Mouse (Mus musculus) T-helper 17 cell (primary cell): ENCODE data around the gene Irf2bpl.

Experiments used
- in situ Hi-C, 2 experiments: fragments of 300-600 bp; cut with MboI, MseI; formaldehyde crosslinking; loops; 1 replicate in 1 of 2; 2 replicates in 1 of 2; pipeline ENCODE4 v1.15.1; 2025; ENCODE audit warnings: high pct_unique_total_duplicates in 2 of 2

Gene Irf2bpl

GRCm38 (mm10) chr12:86884197-86885058, at the start of gene Irf2bpl:
Irf2bpl (minus strand) TSS chr12:86884798.
- in situ Hi-C loops: loop anchor here in 1 of 2 experiments (5.0 kb wide), 1 partner anchor 47 kb away; no protein-coding TSS in a partner anchor

- in situ Hi-C loops: loop anchor here in 1 of 2 experiments (5.0 kb wide), 1 partner anchor 140 kb away; no protein-coding TSS in a partner anchor
Measured at GRCm38 (mm10) chr12:86932575-86932952, 48.0 kb upstream of the Irf2bpl start.

- in situ Hi-C loops: loop anchor here in 1 of 2 experiments (5.0 kb wide), 1 partner anchor 140 kb away; no protein-coding TSS in a partner anchor
Measured at GRCm38 (mm10) chr12:86931919-86932574, 47.4 kb upstream of the Irf2bpl start.

GRCm38 (mm10) chr12:86930934-86931729, 46.5 kb upstream of the Irf2bpl start:
- in situ Hi-C loops: loop anchor here in 1 of 2 experiments (5.0 kb wide), 1 partner anchor 139 kb away; no protein-coding TSS in a partner anchor

GRCm38 (mm10) chr12:86923837-86924236, 39.2 kb upstream of the Irf2bpl start:
- in situ Hi-C loops: loop anchor here in 1 of 2 experiments (25.0 kb wide), 1 partner anchor 1462 kb away; the partner anchor contains the start of gene Fos

- in situ Hi-C loops: loop anchor here in 1 of 2 experiments (25.0 kb wide), 1 partner anchor 1457 kb away; the partner anchor contains the start of gene Fos
Measured at GRCm38 (mm10) chr12:86918983-86919722, 34.6 kb upstream of the Irf2bpl start.

GRCm38 (mm10) chr12:86918361-86918967, 33.9 kb upstream of the Irf2bpl start:
- in situ Hi-C loops: loop anchor here in 1 of 2 experiments (25.0 kb wide), 1 partner anchor 1456 kb away; the partner anchor contains the start of gene Fos

GRCm38 (mm10) chr12:86916796-86917573, 32.4 kb upstream of the Irf2bpl start:
- in situ Hi-C loops: loop anchor here in 1 of 2 experiments (25.0 kb wide), 1 partner anchor 1455 kb away; the partner anchor contains the start of gene Fos

GRCm38 (mm10) chr12:86915617-86916016, 31.0 kb upstream of the Irf2bpl start:
- in situ Hi-C loops: loop anchor here in 1 of 2 experiments (25.0 kb wide), 1 partner anchor 1453 kb away; the partner anchor contains the start of gene Fos

- in situ Hi-C loops: loop anchor here (5.0 to 25.0 kb wide), 2 partner anchors 122 to 1452 kb away; partner anchors contain the start of gene Fos (in 1 of the 2)
Measured at GRCm38 (mm10) chr12:86914756-86915155, 30.2 kb upstream of the Irf2bpl start.

- in situ Hi-C loops: loop anchor here (5.0 to 25.0 kb wide), 2 partner anchors 122 to 1452 kb away; partner anchors contain the start of gene Fos (in 1 of the 2)
Measured at GRCm38 (mm10) chr12:86914351-86914750, 29.8 kb upstream of the Irf2bpl start.

GRCm38 (mm10) chr12:86912335-86913093, 27.9 kb upstream of the Irf2bpl start:
- in situ Hi-C loops: loop anchor here (5.0 to 25.0 kb wide), 2 partner anchors 120 to 1450 kb away; partner anchors contain the start of gene Fos (in 1 of the 2)

GRCm38 (mm10) chr12:86911482-86911931, 26.9 kb upstream of the Irf2bpl start:
- in situ Hi-C loops: loop anchor here (5.0 to 25.0 kb wide), 2 partner anchors 119 to 1449 kb away; partner anchors contain the start of gene Fos (in 1 of the 2)

- in situ Hi-C loops: loop anchor here in 1 of 2 experiments (5.0 to 25.0 kb wide), 2 partner anchors 109 to 1444 kb away; partner anchors contain the start of gene Fos
Measured at GRCm38 (mm10) chr12:86906395-86906794, 21.8 kb upstream of the Irf2bpl start.

GRCm38 (mm10) chr12:86905876-86906275, 21.3 kb upstream of the Irf2bpl start:
- in situ Hi-C loops: loop anchor here in 1 of 2 experiments (5.0 to 25.0 kb wide), 2 partner anchors 109 to 1444 kb away; partner anchors contain the start of gene Fos

- in situ Hi-C loops: loop anchor here in 1 of 2 experiments (5.0 to 25.0 kb wide), 2 partner anchors 108 to 1443 kb away; partner anchors contain the start of gene Fos
Measured at GRCm38 (mm10) chr12:86905203-86905602, 20.6 kb upstream of the Irf2bpl start.
